Mouse (Mus musculus): Measurements from ENCODE around the gene Zscan21.
"Not testable (repeated sequence)": the region's sequence is repeated elsewhere in the genome, so short reads cannot be mapped to it uniquely, and the experiment has no call there.

The Zscan21 gene

DNA sequence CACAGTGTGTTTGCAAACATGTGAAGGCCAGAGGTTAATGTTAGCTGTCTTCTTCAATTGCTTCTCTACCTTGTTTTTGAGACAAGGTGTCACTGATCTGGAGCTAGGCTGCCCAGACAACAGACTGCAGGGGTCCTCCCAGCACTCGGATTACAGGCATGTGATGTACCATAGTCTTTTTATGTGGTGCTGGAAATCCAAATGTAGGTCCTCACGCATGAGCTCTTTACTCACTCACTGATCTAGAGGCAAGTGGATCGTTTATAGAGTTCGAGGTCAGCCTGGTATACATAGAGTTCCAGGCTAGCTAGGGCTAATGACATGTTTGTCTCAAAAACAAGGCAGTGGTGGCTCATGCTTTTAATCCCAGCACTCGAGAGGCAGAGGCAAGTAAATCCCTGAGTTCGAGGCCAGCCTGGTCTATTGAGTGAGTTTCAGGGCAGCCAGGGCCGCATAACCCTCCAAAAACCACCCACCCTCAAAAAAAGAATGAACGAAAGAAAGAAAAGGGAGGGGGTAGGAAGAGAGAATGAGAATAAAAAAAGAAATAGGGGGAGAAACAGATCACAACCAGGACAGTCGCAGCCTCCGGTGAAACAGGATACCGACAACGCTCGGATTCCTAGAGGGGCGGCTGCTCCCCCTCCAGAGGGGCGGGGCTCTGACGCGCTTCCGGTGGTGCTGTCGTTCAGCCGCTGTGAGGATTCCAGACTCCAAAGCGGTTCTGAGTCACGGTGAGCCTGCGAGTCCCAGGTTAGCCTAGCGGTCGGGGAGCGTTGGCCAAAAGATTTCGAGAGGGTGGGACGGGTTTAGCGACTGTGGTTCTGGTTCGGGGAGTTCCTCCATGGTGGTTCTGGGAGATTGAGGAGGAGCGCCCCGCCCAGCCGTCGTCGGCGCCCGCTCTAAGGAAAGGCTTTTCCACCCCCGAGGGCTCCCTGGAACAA is at the start of gene Zscan21:
Gene Zscan21, plus strand, starts transcription at position 649 of the 944 bp plus-strand sequence.
- in situ Hi-C loops (cut with MboI) = no loop called here

DNA sequence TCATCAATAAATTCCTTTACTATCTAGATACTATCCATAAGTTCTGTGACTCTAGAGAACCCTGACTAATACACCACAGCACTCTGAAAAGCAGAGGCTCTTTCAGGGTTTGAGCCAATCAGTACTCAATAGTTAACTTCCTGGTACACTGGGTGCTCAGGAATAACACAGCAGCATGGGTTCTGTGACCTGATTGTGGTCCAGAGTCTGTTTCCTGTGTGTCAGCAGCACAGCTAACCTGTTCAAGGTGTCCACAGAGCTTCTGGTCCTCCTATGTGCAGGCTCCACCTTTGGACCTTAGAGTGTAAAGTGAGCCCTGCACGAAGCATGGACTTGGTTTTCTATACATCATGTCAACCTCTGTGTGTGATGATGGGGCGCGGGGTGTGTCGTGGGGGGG is 42.9 kb upstream of the Zscan21 start:
- in situ Hi-C loops (cut with MboI) = no loop called here

DNA sequence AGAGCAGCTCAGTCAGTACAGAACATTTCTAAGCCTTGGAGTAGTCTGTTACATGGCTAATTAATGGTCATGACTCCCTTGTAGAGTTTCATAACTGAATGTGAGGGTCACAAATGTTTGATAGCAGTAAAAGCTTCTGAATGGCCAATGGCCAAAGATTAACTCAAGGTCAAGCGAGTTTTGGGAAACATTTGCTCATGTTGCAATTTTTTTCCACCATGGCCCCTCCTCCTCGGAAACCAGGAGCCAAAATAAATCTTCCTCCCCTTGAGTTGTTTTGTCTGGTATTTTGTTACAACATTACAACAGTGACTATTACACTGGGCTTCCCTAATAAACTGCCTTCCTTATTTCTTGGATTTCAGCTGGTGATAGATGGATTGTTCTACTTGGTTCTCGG is 41.0 kb upstream of the Zscan21 start:
- in situ Hi-C loops (cut with MboI) = no loop called here

DNA sequence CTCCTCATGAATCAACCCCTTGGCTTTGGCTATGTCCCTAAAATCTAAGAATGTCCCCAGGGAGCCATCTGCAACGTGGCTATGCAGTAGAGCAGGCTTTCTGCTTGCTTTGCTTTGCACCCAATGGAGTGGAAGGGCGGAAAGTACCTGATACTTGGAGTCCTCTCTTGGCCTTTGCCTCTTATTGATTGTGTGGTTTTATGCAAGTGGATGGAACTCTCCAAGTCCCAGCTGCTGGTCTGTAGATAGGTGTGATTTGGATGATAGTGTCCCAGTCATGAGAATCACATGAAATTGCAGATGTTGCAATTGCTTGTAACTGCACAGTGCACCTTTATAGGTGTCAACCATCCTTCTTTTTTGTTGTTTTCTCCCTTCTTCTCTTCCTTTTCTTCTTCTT is 40.6 kb upstream of the Zscan21 start:
- in situ Hi-C loops (cut with MboI) = no loop called here

DNA sequence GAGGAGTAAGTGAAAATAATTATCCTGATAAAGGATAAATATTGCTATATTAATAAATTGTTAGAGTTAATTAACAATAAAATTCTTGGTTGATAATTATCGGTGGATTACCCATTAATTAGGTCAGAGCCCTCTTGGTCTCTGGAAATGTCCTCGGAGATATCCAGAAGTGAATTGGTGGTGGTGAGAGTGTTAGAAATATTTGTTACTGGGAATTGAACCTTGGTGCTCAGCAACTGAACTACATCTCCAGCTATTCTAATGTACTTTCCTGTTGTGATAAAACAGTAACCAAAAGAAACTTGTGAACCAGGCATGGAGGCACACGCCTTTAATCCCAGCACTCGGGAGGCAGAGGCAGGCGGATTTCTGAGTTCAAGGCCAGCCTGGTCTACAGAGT is 36.2 kb upstream of the Zscan21 start:
- in situ Hi-C loops (cut with MboI) = no loop called here

DNA sequence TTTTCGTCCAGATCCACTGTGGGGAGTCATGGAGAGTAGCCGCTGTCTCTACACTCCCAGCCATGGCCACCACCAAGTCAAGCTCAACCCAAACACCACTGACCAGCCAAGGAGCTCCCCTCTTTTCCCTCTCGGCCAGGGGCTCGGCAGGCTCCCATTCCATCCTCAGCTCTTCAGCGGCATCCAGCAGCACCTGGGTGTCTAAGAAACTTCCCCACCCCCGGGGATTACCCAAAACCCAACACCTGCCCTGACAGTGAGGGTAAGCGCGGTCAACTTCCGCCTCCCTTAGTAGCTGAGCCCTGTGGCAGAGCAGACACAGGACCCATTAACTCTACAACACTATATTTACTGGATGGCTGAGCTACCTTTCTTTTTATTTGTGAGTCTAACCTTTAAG is 35.3 kb upstream of the Zscan21 start:
- in situ Hi-C loops (cut with MboI) = no loop called here

DNA sequence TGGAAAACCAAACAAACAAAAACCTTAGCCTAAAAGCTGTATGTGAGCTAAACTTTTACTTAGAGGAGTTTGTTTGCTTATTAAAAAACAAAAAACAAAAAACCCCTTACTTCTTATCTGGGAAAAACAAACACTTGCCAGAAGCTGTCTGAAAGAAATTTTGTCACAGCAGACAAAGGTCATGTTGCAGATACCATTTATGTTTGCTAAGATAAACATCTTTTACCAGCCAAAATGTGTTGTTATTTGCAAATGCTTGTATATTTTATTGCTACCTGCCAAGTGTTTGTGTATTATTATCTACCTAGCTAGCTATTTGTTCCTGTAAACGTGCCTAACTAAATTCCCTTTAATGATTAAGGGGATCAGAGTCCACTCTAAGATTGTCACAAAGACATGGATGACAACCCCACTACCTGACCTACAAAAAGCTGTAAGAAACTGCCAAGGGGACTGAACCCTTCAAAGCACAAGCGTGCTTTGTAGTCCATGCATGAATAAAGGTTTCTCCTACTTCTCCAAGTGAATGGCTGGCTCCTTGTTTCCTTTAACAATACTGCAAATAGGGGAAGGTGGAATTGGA is 33.3 kb upstream of the Zscan21 start:
- in situ Hi-C loops (cut with MboI) = no loop called here

DNA sequence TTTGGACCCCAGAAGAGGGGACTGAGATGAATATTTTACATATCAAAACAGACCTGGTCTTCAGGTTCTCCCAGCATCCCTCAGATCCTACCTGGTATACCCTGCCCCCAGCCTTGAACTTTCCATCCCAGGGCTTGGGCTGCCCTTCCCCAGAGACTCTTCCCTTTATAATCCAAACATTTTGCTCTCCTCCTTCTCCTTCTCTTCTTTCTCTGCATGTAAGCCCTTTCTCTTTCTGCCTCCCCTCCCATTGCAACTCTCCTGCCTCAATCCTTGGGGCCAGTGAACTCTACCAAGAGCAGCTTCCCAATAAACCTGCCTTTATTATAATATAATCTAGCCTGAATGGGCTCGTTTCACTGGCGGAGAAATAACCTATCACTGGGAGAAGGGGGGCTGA is 32.8 kb upstream of the Zscan21 start:
- in situ Hi-C loops (cut with MboI) = no loop called here

DNA sequence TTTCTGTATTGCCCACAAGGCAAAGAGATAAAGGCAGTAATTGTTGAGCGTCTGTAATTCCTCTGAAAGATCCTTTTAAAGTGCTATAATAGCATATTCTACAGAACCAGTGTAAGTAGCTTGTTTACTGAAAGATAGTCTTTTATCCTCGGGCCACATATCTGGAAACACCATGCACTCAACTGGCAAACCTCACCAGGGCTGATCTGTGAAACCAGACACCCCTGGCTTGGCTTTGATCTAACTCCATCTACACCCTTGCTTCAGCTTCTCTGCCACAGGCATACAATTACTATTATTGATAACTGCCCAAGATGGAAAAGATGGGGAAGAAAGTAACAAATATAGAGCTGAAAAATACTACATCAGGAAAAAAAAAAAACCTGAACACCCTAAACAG is 32.2 kb upstream of the Zscan21 start:
- in situ Hi-C loops (cut with MboI) = no loop called here

DNA sequence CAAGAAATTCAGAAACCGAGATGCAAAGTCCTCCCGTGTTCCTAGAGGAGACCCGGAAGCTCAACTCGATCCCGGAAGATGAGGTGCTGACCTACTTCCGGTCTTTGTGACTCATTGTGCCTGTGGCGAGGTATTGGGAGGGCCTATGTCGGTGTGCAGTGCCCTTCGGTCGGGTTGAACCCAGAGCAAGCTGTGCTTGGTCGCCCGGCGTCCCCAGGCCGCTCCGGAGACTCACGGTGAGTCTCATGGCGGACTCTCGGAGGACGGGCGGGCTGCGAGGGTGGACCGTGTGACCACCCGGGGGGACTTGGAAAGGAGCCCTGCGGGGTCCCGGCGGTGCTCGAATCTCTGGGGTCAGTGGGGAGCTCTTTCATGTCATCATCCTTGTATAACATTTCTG is 31.7 kb upstream of the Zscan21 start, which contains the start of gene Zkscan1:
Gene Zkscan1, plus strand, starts transcription at position 89 of the 400 bp plus-strand sequence.
- in situ Hi-C loops (cut with MboI) = no loop called here

DNA sequence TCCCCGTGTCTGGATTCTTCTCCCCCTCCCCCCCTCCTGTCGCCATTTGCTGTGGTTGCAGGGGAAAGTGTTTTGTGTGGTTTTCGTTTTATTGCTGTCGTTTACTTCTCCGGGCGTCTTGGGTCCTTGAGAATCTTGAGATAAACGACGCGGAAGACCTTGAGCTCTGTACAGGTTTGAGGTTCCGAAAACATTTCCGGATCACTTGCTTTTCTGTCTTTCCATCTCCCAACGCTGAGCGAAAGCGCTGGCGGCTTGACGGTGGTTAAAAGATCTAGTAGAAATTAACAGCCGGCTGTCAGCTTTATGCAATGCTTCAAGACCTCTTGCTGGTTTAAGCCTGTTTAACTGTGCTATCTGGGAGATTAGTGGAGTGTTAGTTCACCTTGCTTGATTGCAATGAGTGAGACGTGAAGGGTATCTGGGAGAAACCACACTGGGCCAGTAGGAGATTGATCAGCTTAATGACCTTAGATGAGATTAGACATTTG is 31.2 kb upstream of the Zscan21 start:
- in situ Hi-C loops (cut with MboI) = no loop called here

DNA sequence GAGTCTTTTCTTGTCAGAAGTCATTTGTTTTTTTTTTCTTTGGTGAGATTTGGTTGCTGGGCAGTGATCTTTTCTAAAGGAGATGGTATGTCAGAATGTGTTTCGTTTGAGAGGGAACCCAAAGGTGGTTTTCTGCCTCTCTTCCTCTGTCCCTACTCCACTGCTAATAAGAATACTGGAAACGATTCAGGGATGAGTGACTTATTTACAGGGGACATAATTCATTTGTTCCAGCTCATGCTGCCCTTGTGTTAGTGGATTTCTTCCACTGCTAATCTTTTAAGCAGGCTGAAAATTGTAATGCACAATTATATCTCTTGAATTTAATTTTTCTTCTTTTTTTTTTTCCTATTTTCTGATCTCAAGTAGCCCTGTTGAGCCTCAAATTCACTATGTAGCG is 29.9 kb upstream of the Zscan21 start:
- in situ Hi-C loops (cut with MboI) = no loop called here

DNA sequence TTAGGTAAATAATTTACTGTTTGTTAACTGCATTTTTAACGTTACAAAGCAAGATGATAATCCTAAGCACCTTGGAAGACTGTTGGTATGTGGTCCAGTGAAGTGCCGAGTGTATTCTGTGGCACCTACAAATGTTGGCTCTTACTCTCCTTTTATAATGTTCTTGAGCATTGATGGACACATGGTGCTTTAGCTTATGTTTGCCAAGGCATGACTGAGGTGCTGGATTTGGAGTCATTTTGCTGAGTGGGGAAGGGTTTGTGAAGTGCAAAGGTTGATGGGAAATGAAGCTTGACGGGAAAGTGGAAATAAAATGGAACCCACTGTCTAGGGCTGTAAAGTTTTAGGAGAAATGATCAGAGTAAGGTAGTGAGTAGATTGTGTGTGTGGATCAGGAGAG is 28.3 kb upstream of the Zscan21 start:
- in situ Hi-C loops (cut with MboI) = no loop called here

DNA sequence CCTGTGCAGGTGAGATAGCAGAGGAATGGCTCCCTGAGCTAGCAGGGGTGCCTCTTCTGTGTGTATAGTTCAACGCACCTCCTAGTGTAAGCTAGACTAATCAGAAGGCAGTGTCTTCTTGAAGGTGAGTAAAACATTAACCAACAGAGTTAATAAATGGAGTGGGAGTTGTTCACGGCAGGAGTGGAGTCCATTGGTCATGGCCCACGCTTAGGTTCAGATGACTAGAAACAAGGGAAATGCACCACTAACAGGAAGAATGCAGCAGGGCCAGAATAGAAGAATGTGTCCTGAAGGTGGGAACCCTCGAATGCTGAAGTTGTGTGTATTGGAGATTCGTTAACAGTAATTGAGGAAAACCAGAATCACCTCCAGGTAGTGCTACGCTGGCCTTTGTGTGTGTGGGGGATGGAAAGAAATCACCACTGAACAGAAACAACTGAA is 27.6 kb upstream of the Zscan21 start:
- in situ Hi-C loops (cut with MboI) = no loop called here

DNA sequence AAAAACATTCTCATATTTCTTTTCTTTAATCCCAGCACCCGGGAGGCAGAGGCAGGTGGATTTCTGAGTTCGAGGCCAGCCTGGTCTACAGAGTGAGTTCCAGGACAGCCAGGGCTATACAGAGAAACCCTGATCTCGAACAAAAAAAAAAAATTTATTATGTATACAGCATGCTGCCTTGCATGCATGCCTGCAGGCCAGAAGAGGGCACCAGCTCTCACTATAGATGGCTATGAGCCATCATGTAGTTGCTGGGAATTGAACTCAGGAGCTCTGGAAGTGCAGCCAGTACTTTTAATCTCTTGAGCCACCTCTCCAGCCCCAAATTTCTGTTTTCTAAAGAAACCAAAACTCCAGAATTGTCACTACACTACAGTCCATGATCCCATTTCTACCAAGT is 26.4 kb upstream of the Zscan21 start:
- in situ Hi-C loops (cut with MboI) = no loop called here

DNA sequence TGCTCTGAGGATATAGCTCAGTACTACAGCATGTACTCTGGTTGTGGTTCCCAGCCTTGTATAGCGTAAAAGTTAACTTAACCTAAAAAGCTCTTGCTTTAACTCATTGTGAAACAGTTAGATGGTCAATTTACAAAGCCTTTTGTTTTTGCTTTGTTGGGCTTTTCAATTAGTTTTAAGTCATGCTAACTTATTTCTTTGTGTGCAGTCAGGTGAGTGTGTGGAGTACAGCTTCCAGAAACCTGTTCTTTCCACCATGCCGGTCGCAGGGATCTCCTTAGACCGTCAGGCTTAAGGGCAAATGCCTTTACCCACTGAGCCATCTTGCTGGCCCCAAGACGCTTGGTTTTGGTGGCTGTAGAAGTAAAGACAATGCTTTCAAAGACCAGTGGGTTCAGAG is 26.0 kb upstream of the Zscan21 start:
- in situ Hi-C loops (cut with MboI) = no loop called here

DNA sequence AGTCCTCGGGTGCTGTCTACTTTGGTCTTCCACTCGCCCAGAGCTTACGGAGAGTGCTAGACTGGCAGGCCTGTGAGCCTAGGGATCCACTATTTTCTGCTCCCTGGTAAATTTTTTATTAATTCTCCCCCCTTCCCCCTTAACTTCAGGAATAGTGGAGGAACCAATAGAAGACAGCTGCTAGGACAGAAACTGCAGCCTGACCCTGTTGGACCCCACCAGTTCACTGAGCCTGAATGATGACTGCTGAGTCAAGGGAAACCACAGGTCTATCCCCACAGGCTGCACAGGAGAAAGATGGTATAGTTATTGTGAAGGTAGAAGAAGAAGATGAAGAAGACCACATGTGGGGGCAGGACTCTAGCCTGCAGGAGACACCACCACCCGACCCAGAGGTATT is 23.9 kb upstream of the Zscan21 start:
- in situ Hi-C loops (cut with MboI) = no loop called here

DNA sequence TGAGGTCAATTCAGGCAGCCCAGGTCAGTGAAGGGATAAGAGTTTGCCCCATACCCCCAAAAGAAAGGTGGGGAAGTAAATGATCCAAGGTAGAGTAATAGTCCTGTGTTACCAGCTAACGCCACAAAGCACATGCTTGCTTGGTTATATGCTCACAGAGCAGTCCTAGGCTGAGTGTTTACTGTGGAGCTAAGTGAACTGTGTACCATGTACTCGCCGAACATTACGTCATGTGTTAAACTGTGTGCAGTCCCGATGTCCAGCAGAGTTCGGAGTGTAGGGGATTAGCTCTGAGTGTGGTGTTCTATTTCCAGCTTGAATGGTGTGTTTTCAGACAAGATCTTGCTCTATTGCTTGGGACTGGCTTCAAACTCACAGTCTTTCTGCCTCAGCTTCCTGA is 22.2 kb upstream of the Zscan21 start:
- in situ Hi-C loops (cut with MboI) = no loop called here

DNA sequence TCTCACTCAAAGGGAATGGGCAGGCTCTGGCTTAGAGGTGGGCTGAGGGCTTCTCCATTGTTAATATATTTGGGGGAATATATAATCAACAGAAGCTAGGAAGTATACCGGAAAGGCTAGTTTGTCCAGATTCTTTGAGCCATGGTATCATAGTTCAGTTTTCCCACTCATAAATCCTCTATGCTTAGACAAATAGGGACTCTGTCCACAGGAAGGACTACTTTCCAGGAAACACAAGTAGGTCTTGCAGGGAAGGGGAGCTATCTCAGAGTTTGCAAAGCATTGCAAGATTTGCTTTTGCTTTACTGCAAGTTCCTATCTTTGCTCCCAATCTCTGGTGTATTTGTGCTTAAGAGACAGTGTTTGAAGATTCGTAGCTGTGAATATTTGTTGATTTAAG is 11.7 kb upstream of the Zscan21 start:
- in situ Hi-C loops (cut with MboI) = no loop called here

DNA sequence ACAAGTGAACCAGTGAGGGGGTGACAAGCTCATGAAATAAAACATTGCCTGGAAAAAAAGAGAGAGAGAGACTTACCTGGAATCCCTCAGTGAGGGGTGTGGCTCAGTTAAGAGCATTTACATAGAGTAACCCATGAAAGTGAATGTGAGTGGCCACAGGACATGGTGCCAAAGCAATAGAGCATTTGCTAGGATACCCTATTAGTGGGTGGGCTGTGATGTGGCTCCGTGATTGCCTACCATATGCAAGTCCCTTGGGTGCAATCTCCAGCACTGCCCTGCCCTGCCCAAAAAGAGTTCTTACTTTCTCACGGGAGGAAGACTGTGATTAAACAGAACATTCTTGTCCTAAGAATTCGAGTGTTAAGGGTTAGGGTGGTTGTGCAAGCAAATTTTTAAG is 9.6 kb upstream of the Zscan21 start:
- in situ Hi-C loops (cut with MboI) = no loop called here

DNA sequence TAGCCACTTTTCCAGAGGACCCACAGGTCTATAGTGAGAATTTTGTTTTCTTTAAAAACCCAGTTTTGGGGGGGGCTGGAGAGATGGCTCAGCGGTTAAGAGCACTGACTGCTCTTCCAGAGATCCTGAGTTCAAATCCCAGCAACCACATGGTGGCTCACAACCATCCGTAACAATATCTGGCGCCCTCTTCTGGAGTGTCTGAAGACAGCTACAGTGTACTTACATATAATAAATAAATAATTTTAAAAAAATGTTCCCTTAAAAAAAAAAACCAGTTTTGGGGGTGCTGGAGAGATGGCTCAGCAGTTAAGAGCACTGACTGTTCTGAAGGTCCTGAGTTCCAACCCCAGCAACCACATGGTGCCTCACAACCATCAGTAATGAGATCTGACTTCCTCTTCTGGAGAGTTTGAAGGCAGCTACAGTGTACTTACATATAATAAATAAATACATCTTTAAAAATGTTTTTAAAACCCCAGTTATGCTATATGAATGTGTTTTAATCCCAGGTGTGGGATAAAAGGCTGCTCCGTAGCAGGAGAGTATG is 6.8 kb upstream of the Zscan21 start:
- in situ Hi-C loops (cut with MboI) = not testable (repeated sequence)

DNA sequence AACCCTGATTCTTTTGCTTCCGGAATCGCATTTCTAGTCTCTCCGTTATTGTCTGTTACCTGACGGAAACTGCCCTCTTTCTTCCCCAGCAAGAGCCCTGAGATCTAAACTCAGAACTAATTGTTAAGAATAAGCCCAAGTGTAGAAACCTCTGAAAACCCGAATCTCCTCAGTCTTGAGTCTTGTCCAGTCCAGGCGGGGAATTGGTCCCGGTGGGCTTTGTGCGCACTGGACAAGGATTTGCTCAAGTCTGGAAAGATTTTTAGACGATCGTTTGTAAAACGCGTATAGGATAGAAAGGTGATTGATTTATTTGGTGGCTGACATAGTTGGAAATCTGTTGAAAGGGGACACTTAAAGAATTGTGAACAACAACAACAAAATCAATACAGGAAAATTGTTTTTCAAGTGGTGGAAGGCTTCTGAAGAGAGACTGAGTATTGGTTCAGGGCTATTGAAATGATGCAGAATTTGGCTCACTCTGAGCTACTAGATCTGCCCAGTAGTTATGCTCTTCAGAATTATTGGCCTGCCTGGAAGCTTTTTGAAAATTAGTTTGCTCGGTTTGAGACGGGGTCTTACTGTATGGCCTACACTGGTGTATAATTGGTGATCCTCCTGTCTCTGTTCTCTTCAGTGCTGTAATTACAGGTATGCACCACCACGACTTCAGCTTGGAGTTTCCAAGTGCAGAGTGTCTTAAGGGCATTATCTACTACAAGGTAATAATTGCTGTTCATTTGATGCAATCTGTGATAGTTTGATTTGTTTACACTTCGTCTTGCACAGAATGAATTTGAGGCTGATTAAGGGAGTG is 704 bp downstream of the Zscan21 start:
- in situ Hi-C loops (cut with MboI) = no loop called here
